30 mouse cellular contexts compared by ENCODE assay signal in the genomic region with DNA sequence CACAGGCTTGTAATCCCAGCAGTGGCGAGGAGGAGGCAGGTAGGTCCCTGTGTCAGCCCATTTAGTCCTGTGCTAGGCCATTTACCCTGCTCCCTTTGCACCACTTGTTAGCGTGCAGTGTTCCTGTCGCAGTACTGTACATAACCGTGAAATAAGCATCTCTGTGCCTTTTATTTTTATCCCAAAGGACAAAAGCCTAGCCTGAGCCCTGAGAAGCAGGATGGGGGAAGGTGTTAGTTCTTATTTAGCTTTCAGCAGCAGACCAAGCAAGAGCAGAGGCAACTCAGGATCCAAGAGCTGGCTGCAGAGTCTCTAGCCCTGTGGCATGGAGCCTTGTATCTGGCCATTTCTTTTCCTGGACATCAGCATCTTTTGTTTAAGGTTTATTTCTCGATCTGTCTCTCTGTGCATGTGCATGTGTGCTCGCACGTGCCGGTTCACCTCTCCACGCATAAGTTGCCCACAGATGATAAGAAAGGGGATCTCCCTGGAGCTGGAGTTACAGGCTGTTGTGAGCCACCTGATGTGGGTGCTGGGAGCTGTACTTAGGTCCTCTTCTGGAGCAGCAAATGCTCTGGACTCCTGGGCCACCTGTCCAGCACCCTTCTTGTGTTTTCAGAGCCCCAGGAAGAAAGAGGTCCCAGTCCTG. TPM values are rescaled to one million over a fixed set of nuclear protein-coding genes. Genes with fewer than 3 reads are reported as not detected.
DNase-seq lines count a peak whose midpoint lies in the region; ATAC-seq and TF ChIP-seq lines count a peak whose summit lies in the region.
"Had no signal": no experiment of that assay in that cellular context is flagged by ENCODE, and none has a peak within 500 bp of the region (broad histone marks: within the 10 kb centered on the region; RNA-seq: fewer than 3 reads in every experiment).

No protein-coding gene starts in this region.

- peaks cover 15% of the 10 kb centered on the region for H3K36me3 ChIP-seq in heart, embryonic 10.5 days
- H3K36me3 ChIP-seq in hindbrain, embryonic 13.5 days, result peaks cover 6% of the 10 kb centered on the region; the same call in 1 of the 2 replicates
- H3K36me3 ChIP-seq in hindbrain, embryonic 16.5 days (ENCODE audit: control insufficient read depth, insufficient read depth, low read length), result peaks cover 2% of the 10 kb centered on the region; the same call in 1 of the 2 replicates
- no peaks in the 10 kb centered on the region for H3K36me3 ChIP-seq in MEL (ENCODE audit: control insufficient read depth in 1 of 2, insufficient read depth in 2 of 2, low read length in 2 of 2)
- H3K36me3 ChIP-seq: forebrain, embryonic 12.5 days; liver, embryonic 13.5 days; midbrain, embryonic 12.5 days; neural tube, embryonic 15.5 days had no signal

- ATAC-seq in hindbrain, embryonic 13.5 days (ENCODE audit: low FRiP score), result no peak
- no peak for ATAC-seq in hindbrain, embryonic 16.5 days
- ATAC-seq: inflammation-experienced regulatory T-cells, adult 6 months; lung, postnatal 0 days had no signal

- no peaks in the 10 kb centered on the region for H3K9me3 ChIP-seq in heart, embryonic 10.5 days
- no peaks in the 10 kb centered on the region for H3K9me3 ChIP-seq in hindbrain, embryonic 13.5 days
- no peaks in the 10 kb centered on the region for H3K9me3 ChIP-seq in hindbrain, embryonic 16.5 days (ENCODE audit: control insufficient read depth, low read length)
- H3K9me3 ChIP-seq in MEL (replicated peaks; ENCODE audit: insufficient read depth, low read length), result no peaks in the 10 kb centered on the region
- H3K9me3 ChIP-seq: forebrain, embryonic 12.5 days; limb, embryonic 15.5 days; liver, embryonic 13.5 days; midbrain, embryonic 12.5 days; neural tube, embryonic 15.5 days had no signal

- H3K4me2 ChIP-seq in hindbrain, embryonic 13.5 days, result no peak overlapping the region
- no peak overlapping the region for H3K4me2 ChIP-seq in hindbrain, embryonic 16.5 days (ENCODE audit: low read length)
- H3K4me2 ChIP-seq: forebrain, embryonic 12.5 days; hindbrain, embryonic 14.5 days; limb, embryonic 15.5 days; liver, embryonic 13.5 days; midbrain, embryonic 12.5 days; neural tube, embryonic 15.5 days had no signal

- no peak overlapping the region for H3K9ac ChIP-seq in hindbrain, embryonic 13.5 days
- no peak overlapping the region for H3K9ac ChIP-seq in hindbrain, embryonic 16.5 days (ENCODE audit: low read depth, low read length)
- no peak overlapping the region for H3K9ac ChIP-seq in MEL (ENCODE audit: control insufficient read depth, low read depth, low read length, poor library complexity, severe bottlenecking)
- H3K9ac ChIP-seq: forebrain, embryonic 12.5 days; hindbrain, embryonic 14.5 days; limb, embryonic 15.5 days; liver, embryonic 13.5 days; midbrain, embryonic 12.5 days; neural tube, embryonic 15.5 days had no signal

- H3K4me3 ChIP-seq in heart, embryonic 10.5 days, result no peak overlapping the region
- no peak overlapping the region for H3K4me3 ChIP-seq in hindbrain, embryonic 13.5 days
- H3K4me3 ChIP-seq in hindbrain, embryonic 16.5 days (ENCODE audit: low read length), result no peak overlapping the region
- H3K4me3 ChIP-seq in MEL (ENCODE audit: control insufficient read depth in 1 of 2, insufficient read depth in 1 of 2, low read depth in 2 of 2, low read length in 2 of 2), result no peak overlapping the region
- no peak overlapping the region for H3K4me3 ChIP-seq in cortical plate, adult 2 months (ENCODE audit: insufficient read depth, low read length)
- H3K4me3 ChIP-seq: erythroblast, embryonic 14.5 days; forebrain, embryonic 12.5 days; limb, embryonic 15.5 days; liver, embryonic 13.5 days; megakaryocyte, embryonic 14.5 days; midbrain, embryonic 12.5 days; neural tube, embryonic 15.5 days had no signal

- TF ChIP-seq EP300 in MEL (IDR thresholded peaks at IDR 0.05; ENCODE audit: low read depth in 1 of 2, low read length in 2 of 2), result no peak

- 0 out of 2 replicates have a peak overlapping the region, but pooled peaks have one; percentile 43 for H3K27ac ChIP-seq in heart, embryonic 10.5 days
- H3K27ac ChIP-seq in hindbrain, embryonic 13.5 days, result peak overlapping the region; percentile 30; the same call in 1 of the 2 replicates
- no peak overlapping the region for H3K27ac ChIP-seq in hindbrain, embryonic 16.5 days (ENCODE audit: low read depth, low read length)
- H3K27ac ChIP-seq in MEL (ENCODE audit: control insufficient read depth, low read depth, low read length), result no peak overlapping the region
- H3K27ac ChIP-seq in cortical plate, adult 2 months (ENCODE audit: insufficient read depth, low read length), result 0 out of 2 replicates have a peak overlapping the region, but pooled peaks have one; percentile 58
- H3K27ac ChIP-seq: forebrain, embryonic 12.5 days; hindbrain, embryonic 14.5 days; limb, embryonic 15.5 days; liver, embryonic 13.5 days; midbrain, embryonic 12.5 days; neural tube, embryonic 15.5 days had no signal

- no peak for TF ChIP-seq CTCF in MEL (IDR thresholded peaks at IDR 0.05 in 2 of 3, conservative IDR thresholded peaks at IDR 0.05 in 1 of 3; ENCODE audit: control insufficient read depth in 1 of 3, insufficient read depth in 1 of 3, low read depth in 2 of 3, low read length in 3 of 3, poor library complexity in 1 of 3, severe bottlenecking in 1 of 3)
- TF ChIP-seq CTCF in cortical plate, adult 2 months (IDR thresholded peaks at IDR 0.05; ENCODE audit: extremely low read depth, insufficient read depth, low read length), result no peak

- H3K79me2 ChIP-seq in MEL (ENCODE audit: control insufficient read depth, insufficient read depth, low read length, poor library complexity), result no peaks in the 10 kb centered on the region

- 66% methylated on average over 9 of the region's 9 CpGs for WGBS in heart, embryonic 10.5 days
- 82% methylated on average over 9 of the region's 9 CpGs for WGBS in hindbrain, embryonic 13.5 days
- WGBS in hindbrain, embryonic 16.5 days, result 80% methylated on average over 9 of the region's 9 CpGs

- H3K4me1 ChIP-seq in heart, embryonic 10.5 days, result peaks cover 58% of the 10 kb centered on the region
- peaks cover 14% of the 10 kb centered on the region for H3K4me1 ChIP-seq in hindbrain, embryonic 13.5 days (replicated peaks)
- H3K4me1 ChIP-seq in hindbrain, embryonic 16.5 days (ENCODE audit: control insufficient read depth, insufficient read depth, low read depth, low read length), result peaks cover 7% of the 10 kb centered on the region
- H3K4me1 ChIP-seq in MEL (ENCODE audit: control insufficient read depth in 1 of 2, insufficient read depth in 2 of 2, low read length in 2 of 2), result no peaks in the 10 kb centered on the region
- H3K4me1 ChIP-seq in cortical plate, adult 2 months (ENCODE audit: control insufficient read depth, insufficient read depth, low read length), result peaks cover 15% of the 10 kb centered on the region

- TF ChIP-seq RAD21 in MEL (IDR thresholded peaks at IDR 0.05; ENCODE audit: low read depth, low read length), result no peak

- no peak for DNase-seq in heart, embryonic 10.5 days (ENCODE audit: low spot score)
- DNase-seq in heart, postnatal 36 days, result no peak
- no peak for DNase-seq in MEL (ENCODE audit: low read depth, low spot score)
- DNase-seq in layer of hippocampus, postnatal 14 days (ENCODE audit: low spot score in 2 of 2), result no peak
- DNase-seq: adrenal gland, postnatal 10 days; B cell, adult 2 months; cerebellum, adult 11 months; cerebellum, postnatal 36 days; embryo, embryonic 11 days; heart, postnatal 4 days; kidney, adult 11 months; kidney, postnatal 14 days; layer of hippocampus, adult 9-11 months; liver, embryonic 13.5 days; lung, adult 18-20 months; lung, postnatal 4 days; spleen, adult 18-20 months; thymus, postnatal 14 days had no signal

- no peak for TF ChIP-seq POLR2A in MEL (IDR thresholded peaks at IDR 0.05; ENCODE audit: control insufficient read depth in 1 of 2, insufficient read depth in 1 of 2, low read depth in 1 of 2, low read length in 2 of 2, poor library complexity in 1 of 2)
- no peak for TF ChIP-seq POLR2A in cortical plate, adult 2 months (IDR thresholded peaks at IDR 0.05; ENCODE audit: extremely low read depth, insufficient read depth, low read length)

- intact Hi-C loops in heart, postnatal 36 days (cut with DNase I), result no loop called here

- no peaks in the 10 kb centered on the region for H3K27me3 ChIP-seq in heart, embryonic 10.5 days (ENCODE audit: insufficient read depth, poor library complexity, severe bottlenecking)
- H3K27me3 ChIP-seq in hindbrain, embryonic 13.5 days, result no peaks in the 10 kb centered on the region
- H3K27me3 ChIP-seq in hindbrain, embryonic 16.5 days (replicated peaks; ENCODE audit: control insufficient read depth, insufficient read depth, low read length), result no peaks in the 10 kb centered on the region
- H3K27me3 ChIP-seq in MEL (ENCODE audit: control insufficient read depth in 1 of 2, insufficient read depth in 2 of 2, low read length in 2 of 2), result no peaks in the 10 kb centered on the region
- H3K27me3 ChIP-seq: forebrain, embryonic 12.5 days; limb, embryonic 15.5 days; liver, embryonic 13.5 days; neural tube, embryonic 15.5 days had no signal

TF ChIP-seq in MEL, 35 proteins besides CTCF, POLR2A, EP300 and RAD21:
- TF ChIP-seq MAFK (IDR thresholded peaks at IDR 0.05; ENCODE audit: borderline replicate concordance, low read depth, low read length) (no peak), E2F4 (IDR thresholded peaks at IDR 0.05; ENCODE audit: borderline replicate concordance, low read depth, low read length) (no peak), BHLHE40 (IDR thresholded peaks at IDR 0.05; ENCODE audit: borderline replicate concordance, low read depth, low read length) (peak; percentile 79; the same call in 1 of the 2 replicates), NELFE (IDR thresholded peaks at IDR 0.05; ENCODE audit: low read depth, low read length) (no peak)

RNA-seq across cellular contexts. Expression of a gene that starts 11.4 kb away (rescaled TPM):
- polyA plus RNA-seq in heart, embryonic 10.5 days (2016; fragmentation: Nextera tagmentation; extraction: Ambion mirVana), result 27.0 and 36.1 TPM in 2 replicates
- total RNA-seq in heart, postnatal 36 days (2021), result 10 to 100 TPM; 10.4 to 10.8 TPM
- polyA plus RNA-seq in hindbrain, embryonic 13.5 days (2015; fragmentation: Nextera tagmentation; extraction: Ambion mirVana), result 23.3 and 24.8 TPM in 2 replicates
- polyA plus RNA-seq in hindbrain, embryonic 16.5 days (2015; fragmentation: Nextera tagmentation; extraction: Ambion mirVana), result 28.9 and 36.0 TPM in 2 replicates
- 0.52 and 0.62 TPM in 2 replicates for total RNA-seq in MEL (2012; rRNA removed)
- 1 to 10 TPM in 1 of 2 experiments, not detected in 1; 1.1 TPM for polyA plus RNA-seq in MEL (2012; ENCODE audit: insufficient read depth in 1 of 2, insufficient read length in 2 of 2, low read depth in 1 of 2, low replicate concordance in 2 of 2, missing spikeins in 1 of 2)
- polyA plus RNA-seq in cortical plate, adult 2 months (2012; rRNA removed), result 58.0 and 61.6 TPM in 2 replicates
- total RNA-seq in layer of hippocampus, postnatal 14 days (2021), result 10 to 100 TPM; 88.3 to 92.0 TPM
- polyA plus RNA-seq: erythroblast, embryonic 14.5 days had no signal

Comparison
In these comparisons a context has a peak if more than half of its experiments do, and no peak if none do; other contexts are left out.
1. H3K27ac ChIP-seq: peak in heart, embryonic 10.5 days (single experiment), hindbrain, embryonic 13.5 days (single experiment) and cortical plate, adult 2 months (single experiment); none in hindbrain, embryonic 16.5 days (single experiment) and MEL (single experiment).
2. RNA of a gene that starts 11.4 kb away (polyA plus RNA-seq): 58.0 to 61.6 TPM in cortical plate, adult 2 months, 27.0 to 36.1 TPM in heart, embryonic 10.5 days, 28.9 to 36.0 TPM in hindbrain, embryonic 16.5 days and 23.3 to 24.8 TPM in hindbrain, embryonic 13.5 days; 1.1 TPM in MEL; every median in the first group is over 10 times any median in the second.